23 mouse cellular contexts compared by ENCODE assay signal in the genomic region with DNA sequence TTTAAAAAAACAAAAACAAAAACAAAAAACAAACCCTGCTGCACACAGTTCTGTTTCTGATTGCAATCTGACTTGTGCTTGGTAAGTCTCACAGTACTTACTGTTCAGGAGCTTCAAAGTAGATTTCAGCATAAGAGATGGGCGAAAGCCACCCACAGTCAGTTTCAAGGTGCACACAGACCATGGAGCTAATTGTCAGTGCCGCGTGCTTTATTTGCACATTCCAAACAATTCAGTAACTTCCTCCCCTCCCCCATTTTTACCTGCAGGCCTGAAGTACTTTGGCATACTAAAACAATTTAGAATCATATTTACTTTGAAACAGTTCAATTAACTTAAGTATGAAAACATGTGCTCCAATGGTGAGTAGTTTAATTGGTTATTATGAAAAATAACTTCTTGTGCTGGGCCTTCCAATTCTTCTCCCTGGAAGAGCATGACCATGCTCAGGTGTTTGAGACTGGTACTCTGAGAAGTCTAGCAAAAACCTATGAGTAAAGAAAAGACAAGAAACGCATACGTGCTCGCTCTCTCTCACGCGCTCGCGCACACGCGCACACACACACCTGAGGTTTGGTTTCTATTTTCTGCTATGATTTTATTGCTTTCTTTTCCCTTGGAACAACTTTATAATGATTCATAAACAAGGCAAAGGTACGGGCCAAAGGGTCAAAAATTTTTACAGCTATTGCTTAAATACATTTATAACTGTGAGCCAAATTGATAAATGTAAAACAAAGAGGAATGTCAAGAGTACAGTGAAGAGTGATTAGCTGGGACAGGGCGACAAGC.
DNase-seq lines count a peak whose midpoint lies in the region; ATAC-seq and TF ChIP-seq lines count a peak whose summit lies in the region.
"Had no signal": no experiment of that assay in that cellular context is flagged by ENCODE, and none has a peak within 500 bp of the region (broad histone marks: within the 10 kb centered on the region; RNA-seq: fewer than 3 reads in every experiment).

No protein-coding gene starts in this region.

- H3K4me3 ChIP-seq in liver, adult 2 months (ENCODE audit: insufficient read depth, low read depth, low read length) = no peak overlapping the region
- no peak overlapping the region for H3K4me3 ChIP-seq in liver, embryonic 11.5 days (ENCODE audit: low read depth, low read length)
- H3K4me3 ChIP-seq: embryonic facial prominence, embryonic 15.5 days; forebrain, embryonic 15.5 days; heart, embryonic 10.5 days; limb, embryonic 12.5 days; lung, embryonic 15.5 days had no signal

- no peak for TF ChIP-seq CTCF in liver, adult 2 months (IDR thresholded peaks at IDR 0.05; ENCODE audit: low read depth, low read length)

- WGBS in liver, adult 2 months = 80% methylated on average over 14 of the region's 14 CpGs
- 91% methylated on average over 14 of the region's 14 CpGs for WGBS in liver, embryonic 11.5 days

- peak overlapping the region; percentile 32; the same call in 1 of the 2 replicates for H3K27ac ChIP-seq in liver, adult 2 months (replicated peaks; ENCODE audit: insufficient read depth, low read depth, low read length)
- no peak overlapping the region for H3K27ac ChIP-seq in liver, embryonic 11.5 days (ENCODE audit: low read depth, low read length)
- H3K27ac ChIP-seq: embryonic facial prominence, embryonic 15.5 days; forebrain, embryonic 15.5 days; heart, embryonic 10.5 days; hindbrain, embryonic 14.5 days; limb, embryonic 12.5 days; liver, embryonic 14.5 days; lung, embryonic 15.5 days had no signal

- peaks cover 11% of the 10 kb centered on the region; the same call in 1 of the 2 replicates for H3K4me1 ChIP-seq in liver, adult 2 months (ENCODE audit: control insufficient read depth, insufficient read depth, low read length)
- no peaks in the 10 kb centered on the region for H3K4me1 ChIP-seq in liver, embryonic 11.5 days (replicated peaks; ENCODE audit: control insufficient read depth, insufficient read depth, low read length)
- H3K4me1 ChIP-seq: embryonic facial prominence, embryonic 15.5 days; forebrain, embryonic 15.5 days; limb, embryonic 12.5 days; lung, embryonic 15.5 days had no signal

- TF ChIP-seq POLR2A in liver, adult 2 months (IDR thresholded peaks at IDR 0.05; ENCODE audit: extremely low read depth, insufficient read depth, low read length) = no peak

- ATAC-seq in liver, embryonic 11.5 days (replicated peaks; ENCODE audit: low FRiP score) = no peak
- no peak for ATAC-seq in megakaryocyte progenitor cell, adult 5-6 weeks (replicated peaks; ENCODE audit: poor library complexity)
- ATAC-seq: forebrain, embryonic 15.5 days; inflammation-experienced regulatory T-cells, adult 6 months had no signal

- H3K79me2 ChIP-seq in liver, adult 2 months (ENCODE audit: control insufficient read depth, insufficient read depth, low read length) = no peaks in the 10 kb centered on the region

- H3K27me3 ChIP-seq in liver, adult 2 months (ENCODE audit: control insufficient read depth, insufficient read depth, low read length) = no peaks in the 10 kb centered on the region
- no peaks in the 10 kb centered on the region for H3K27me3 ChIP-seq in liver, embryonic 11.5 days (replicated peaks; ENCODE audit: control insufficient read depth, insufficient read depth, low read length)
- H3K27me3 ChIP-seq: embryonic facial prominence, embryonic 15.5 days; forebrain, embryonic 15.5 days; limb, embryonic 12.5 days; lung, embryonic 15.5 days; Patski had no signal

- DNase-seq in liver, adult 2 months (ENCODE audit: extremely low read depth, low read depth, low spot score) = peak; percentile 69
- no peak for DNase-seq in liver, embryonic 11.5 days (ENCODE audit: low spot score)
- DNase-seq in kidney, adult 8-10 months = peak; percentile 38 to 61
- peak; percentile 45 for DNase-seq in kidney, postnatal 14 days
- no peak for DNase-seq in MN1 (ENCODE audit: low spot score)
- no peak for DNase-seq in right cerebral cortex, postnatal 36 days (ENCODE audit: low spot score in 2 of 2)
- DNase-seq: adrenal gland, adult 2 months; cerebellum, adult 11 months; cerebellum, adult 9-11 months; heart, postnatal 4 days; lung, postnatal 4 days; spleen, adult 18-20 months; thymus, postnatal 36 days had no signal

- H3K4me2 ChIP-seq in liver, embryonic 11.5 days = no peak overlapping the region
- H3K4me2 ChIP-seq: embryonic facial prominence, embryonic 15.5 days; forebrain, embryonic 15.5 days; hindbrain, embryonic 14.5 days; limb, embryonic 12.5 days; lung, embryonic 15.5 days had no signal

- H3K9ac ChIP-seq in liver, adult 2 months (ENCODE audit: low read depth, low read length) = no peak overlapping the region
- H3K9ac ChIP-seq in liver, embryonic 11.5 days (ENCODE audit: low read depth, low read length) = no peak overlapping the region
- H3K9ac ChIP-seq: embryonic facial prominence, embryonic 15.5 days; forebrain, embryonic 15.5 days; hindbrain, embryonic 14.5 days; limb, embryonic 12.5 days; liver, embryonic 14.5 days; lung, embryonic 15.5 days had no signal

- no peaks in the 10 kb centered on the region for H3K36me3 ChIP-seq in liver, adult 2 months (ENCODE audit: control insufficient read depth, insufficient read depth, low read length)
- H3K36me3 ChIP-seq in liver, embryonic 11.5 days (ENCODE audit: control insufficient read depth, insufficient read depth, low read length) = no peaks in the 10 kb centered on the region
- H3K36me3 ChIP-seq: embryonic facial prominence, embryonic 15.5 days; forebrain, embryonic 15.5 days; heart, embryonic 10.5 days; limb, embryonic 12.5 days; lung, embryonic 15.5 days had no signal

- no peaks in the 10 kb centered on the region for H3K9me3 ChIP-seq in liver, embryonic 11.5 days (ENCODE audit: control insufficient read depth, low read length)
- H3K9me3 ChIP-seq: embryonic facial prominence, embryonic 15.5 days; forebrain, embryonic 15.5 days; heart, embryonic 10.5 days; limb, embryonic 12.5 days; lung, embryonic 15.5 days had no signal

Comparison
In these comparisons a context has a peak if more than half of its experiments do, and no peak if none do; other contexts are left out.
1. DNase-seq: peak in liver, adult 2 months (single experiment), kidney, adult 8-10 months (2 of 2) and kidney, postnatal 14 days (single experiment); none in liver, embryonic 11.5 days (single experiment), MN1 (single experiment) and right cerebral cortex, postnatal 36 days (0 of 2).